Mouse (Mus musculus) ES-E14 (cell line): ENCODE measurements around the gene Pkp3. TPM values are rescaled to one million over a fixed set of nuclear protein-coding genes. Genes with fewer than 3 reads are reported as not detected.
A peak's percentile ranks its signal among the peaks of the same experiment; 100 is the strongest.

Source experiments
- DNase-seq: peaks from one replicate; pipeline ENCODE4 v3.0.0-alpha.2; 2013; ENCODE audit warnings: low read depth, low spot score
- H3K27ac ChIP-seq: 2 replicates; pipeline ENCODE4 v1.5.1; 2012; ENCODE audit warnings: low read depth, mild to moderate bottlenecking, low read length, moderate library complexity, mixed read lengths; ENCODE audit not compliant: poor library complexity, insufficient read depth, severe bottlenecking
- H3K36me3 ChIP-seq: 2 replicates; pipeline ENCODE4 v1.6.1; 2012; ENCODE audit warnings: mild to moderate bottlenecking, low read length, moderate library complexity, mixed read lengths; ENCODE audit not compliant: control insufficient read depth, poor library complexity, insufficient read depth, severe bottlenecking
- H3K4me1 ChIP-seq, 2 experiments: fragments of 150-350 bp in 1 of 2; sonication (generic) in 1 of 2; 2 replicates each; pipeline ENCODE4 v1.6.1; 2012; ENCODE audit warnings: low read length in 2 of 2, mild to moderate bottlenecking in 1 of 2, mixed read lengths in 1 of 2; ENCODE audit not compliant: control insufficient read depth in 2 of 2, insufficient read depth in 2 of 2, poor library complexity in 1 of 2
- H3K4me3 ChIP-seq, 2 experiments: fragments of 150-350 bp in 1 of 2; sonication (generic) in 1 of 2; 2 replicates each; pipeline ENCODE4 v1.5.1; 2012; ENCODE audit warnings: low read length in 2 of 2, low read depth in 1 of 2, mild to moderate bottlenecking in 1 of 2, mixed read lengths in 1 of 2; ENCODE audit not compliant: insufficient read depth in 1 of 2, poor library complexity in 1 of 2, severe bottlenecking in 1 of 2
- H3K9ac ChIP-seq: 2 replicates; pipeline ENCODE4 v1.6.1; 2012; ENCODE audit warnings: low read depth, mild to moderate bottlenecking, low read length, mixed read lengths; ENCODE audit not compliant: poor library complexity, insufficient read depth, severe bottlenecking
- H3K9me3 ChIP-seq: fragments of 150-350 bp; sonication (generic); 2 replicates; pipeline ENCODE4 v1.6.1; 2012; ENCODE audit warnings: low read depth, mild to moderate bottlenecking, low read length; ENCODE audit not compliant: control insufficient read depth, insufficient read depth
- CHD2 ChIP-seq: IDR thresholded peaks from 2 replicates; pipeline ENCODE4 v1.6.1; 2014; ENCODE audit warnings: mild to moderate bottlenecking, low read depth, low read length, inconsistent platforms
- HCFC1 ChIP-seq: IDR thresholded peaks from 2 replicates; pipeline ENCODE4 v1.6.1; 2012; ENCODE audit warnings: low read length, inconsistent platforms, borderline replicate concordance; ENCODE audit not compliant: insufficient read depth
- MAFK ChIP-seq: IDR thresholded peaks from 2 replicates; pipeline ENCODE4 v1.6.1; 2014; ENCODE audit warnings: mild to moderate bottlenecking, low read depth, low read length, inconsistent platforms; ENCODE audit not compliant: insufficient read depth
- ZC3H11A ChIP-seq: IDR thresholded peaks from 2 replicates; pipeline ENCODE4 v1.6.1; 2012; ENCODE audit warnings: low read depth, mild to moderate bottlenecking, inconsistent platforms, low read length, borderline replicate concordance
- ZNF384 ChIP-seq: IDR thresholded peaks from 2 replicates; pipeline ENCODE4 v1.6.1; 2012; ENCODE audit warnings: low read depth, low read length, inconsistent platforms
- in situ Hi-C, 2 experiments: fragments of 600-800 bp; cut with MboI; formaldehyde crosslinking; loops; one replicate each; pipeline ENCODE4 v1.15.1; 2025; ENCODE audit warnings: low sequenced_read_pairs in 2 of 2, inconsistent platforms in 1 of 2; ENCODE audit not compliant: unreplicated experiment in 2 of 2
- total RNA-seq: library from RNA; depleted of rRNA; stranded (reverse); fragments of 300-350 nt; gene quantifications from 2 replicates; pipeline ENCODE4 v1.2.3, GENCODE M21; 2012

The Pkp3 gene
- total RNA-seq, 1 experiment = 8.0 TPM

- H3K4me3 ChIP-seq = peak overlapping the region; percentile 81 to 90
- peaks cover 9% of the 10 kb centered on the region for H3K36me3 ChIP-seq
- H3K27ac ChIP-seq = no peak overlapping the region
- in situ Hi-C loops = loop anchor here in 1 of 2 experiments (25.0 kb wide), 1 partner anchor 223 kb away; the partner anchor contains the start of genes Odf3, Scgb1c1 and Urah
- no peaks in the 10 kb centered on the region for H3K9me3 ChIP-seq
- no peak for DNase-seq
- TF ChIP-seq ZC3H11A = no peak
- TF ChIP-seq MAFK = 0 out of 2 replicates have a peak, but pooled peaks have one; percentile 25
- TF ChIP-seq HCFC1 = no peak
- TF ChIP-seq ZNF384 = no peak
- TF ChIP-seq CHD2 = no peak
- peaks cover 8 to 15% of the 10 kb centered on the region in 2 experiments for H3K4me1 ChIP-seq
- no peak overlapping the region for H3K9ac ChIP-seq
Measured at GRCm38 (mm10) chr7:141059929-141060328, 18.1 kb upstream of the Pkp3 start.

GRCm38 (mm10) chr7:141060426-141061242 is 17.4 kb upstream of the Pkp3 start, which contains the start of gene B4galnt4:
TSS of gene B4galnt4 (plus strand) at chr7:141061104.
- TF ChIP-seq CHD2 (no peak), ZC3H11A (no peak), ZNF384 (no peak), MAFK (no peak), HCFC1 (no peak)
- Histone ChIP-seq H3K9me3 (no peaks in the 10 kb centered on the region), H3K4me3 (peak within 1 kb of the TSS; percentile 81 to 90), H3K4me1 (peaks cover 8 to 15% of the 10 kb centered on the region in 2 experiments), H3K9ac (peak within 1 kb of the TSS; percentile 74), H3K27ac (no peak within 1 kb of the TSS), H3K36me3 (peaks cover 15% of the 10 kb centered on the region)
- in situ Hi-C loops = loop anchor here in 1 of 2 experiments (25.0 kb wide), 1 partner anchor 223 kb away; the partner anchor contains the start of genes Odf3, Scgb1c1 and Urah
- no peak for DNase-seq

GRCm38 (mm10) chr7:141061269-141061692 is 16.7 kb upstream of the Pkp3 start:
- peak overlapping the region; percentile 74 for H3K9ac ChIP-seq
- peaks cover 8 to 15% of the 10 kb centered on the region in 2 experiments for H3K4me1 ChIP-seq
- in situ Hi-C loops = loop anchor here in 1 of 2 experiments (25.0 kb wide), 1 partner anchor 224 kb away; the partner anchor contains the start of genes Odf3, Scgb1c1 and Urah
- TF ChIP-seq ZC3H11A (no peak), ZNF384 (no peak), HCFC1 (no peak), CHD2 (no peak), MAFK (no peak)
- H3K27ac ChIP-seq = no peak overlapping the region
- peak overlapping the region; percentile 81 to 90 for H3K4me3 ChIP-seq
- DNase-seq = no peak
- H3K36me3 ChIP-seq = peaks cover 17% of the 10 kb centered on the region
- no peaks in the 10 kb centered on the region for H3K9me3 ChIP-seq

- TF ChIP-seq MAFK (no peak), HCFC1 (no peak), CHD2 (no peak)
- Histone ChIP-seq H3K9ac (no peak overlapping the region), H3K4me1 (peaks cover 8 to 12% of the 10 kb centered on the region in 2 experiments), H3K9me3 (no peaks in the 10 kb centered on the region), H3K36me3 (peaks cover 19% of the 10 kb centered on the region), H3K27ac (no peak overlapping the region), H3K4me3 (no peak overlapping the region)
- DNase-seq = no peak
- in situ Hi-C loops = loop anchor here in 1 of 2 experiments (25.0 kb wide), 1 partner anchor 225 kb away; the partner anchor contains the start of genes Odf3, Scgb1c1 and Urah
Measured at GRCm38 (mm10) chr7:141062525-141062924, 15.5 kb upstream of the Pkp3 start.
